Mouse (Mus musculus) cerebellum, postnatal 10 days (tissue): ENCODE data around the gene Blm.
"Not testable (repeated sequence)": the region's sequence is repeated elsewhere in the genome, so short reads cannot be mapped to it uniquely, and the experiment has no call there.

ENCODE experiments used
- DNase-seq, 2 experiments: peaks; one replicate each; pipeline ENCODE4 v3.0.0; 2021; ENCODE audit warnings: mixed read lengths in 2 of 2

Gene Blm

DNA sequence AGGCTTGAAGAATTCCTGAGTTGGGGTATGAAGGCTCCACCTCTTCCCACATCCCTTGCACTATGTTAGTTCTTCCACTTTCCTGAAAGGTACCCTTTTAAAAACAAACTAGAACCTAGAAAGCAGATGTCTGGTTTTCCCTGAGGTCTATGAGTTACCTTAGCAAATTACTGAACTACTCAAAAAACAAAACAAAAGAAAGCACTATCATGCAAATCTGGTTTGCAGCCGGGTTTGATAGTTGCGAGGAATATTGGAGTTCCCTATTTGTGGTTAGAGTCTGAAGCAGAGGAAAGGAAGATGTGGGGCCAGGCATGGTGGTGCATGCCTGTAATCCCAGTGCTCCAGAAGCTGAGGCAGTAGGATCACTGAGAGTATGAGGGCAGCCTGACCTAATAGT is 4.3 kb downstream of the Blm start:
- DNase-seq: no peak

DNA sequence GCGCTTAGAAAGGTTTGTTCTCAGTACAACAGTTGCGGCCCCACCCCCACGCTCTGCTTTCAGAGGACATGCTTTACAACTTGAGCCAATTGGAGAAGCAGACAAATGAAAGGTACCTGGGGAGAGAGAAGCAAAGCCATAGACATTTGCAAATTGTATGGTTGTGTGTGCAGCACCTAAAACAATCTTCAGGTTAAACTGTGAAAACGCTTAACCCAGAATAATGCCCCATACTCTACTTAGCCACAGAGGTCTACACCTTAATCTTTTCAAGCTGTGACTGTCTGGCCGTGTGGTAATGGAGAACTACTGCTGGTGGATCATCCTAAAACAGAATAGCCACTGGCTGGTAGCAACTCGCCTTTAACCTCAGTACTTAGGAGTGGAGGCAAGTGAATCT is 8.2 kb downstream of the Blm start:
- DNase-seq: no peak

DNA sequence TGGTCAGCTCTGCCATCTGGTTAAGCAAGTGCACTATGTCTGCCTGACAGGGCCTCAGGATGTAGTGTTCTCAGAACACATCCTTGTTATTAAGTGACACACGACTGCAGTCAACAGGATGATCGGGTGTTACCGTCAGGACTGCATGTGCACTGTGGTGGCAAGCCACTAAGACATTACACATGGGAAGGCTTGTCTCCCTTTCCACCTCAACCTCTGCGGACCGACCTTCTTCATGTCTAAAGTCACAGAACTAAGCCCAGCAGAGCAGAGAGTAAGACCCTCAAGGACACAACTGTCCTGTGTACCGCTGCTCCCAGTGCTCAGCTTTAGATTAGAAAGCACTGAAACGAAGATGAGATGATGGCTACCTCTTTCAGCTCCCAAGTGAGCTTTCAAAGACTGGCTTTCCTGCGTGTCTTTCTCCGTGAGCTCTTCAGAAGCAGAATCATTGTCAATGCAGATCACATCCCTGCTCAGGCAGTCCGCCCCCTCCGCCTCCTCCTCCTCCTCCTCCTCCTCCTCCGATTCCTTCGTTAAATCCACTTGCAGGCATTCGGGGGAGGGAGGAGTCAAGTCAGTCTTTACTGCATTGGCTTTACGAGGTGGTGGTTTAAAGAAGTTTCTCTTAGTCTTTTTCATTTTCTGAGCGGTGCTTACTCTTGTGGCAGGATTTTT is 22.4 kb downstream of the Blm start:
- no peak for DNase-seq

DNA sequence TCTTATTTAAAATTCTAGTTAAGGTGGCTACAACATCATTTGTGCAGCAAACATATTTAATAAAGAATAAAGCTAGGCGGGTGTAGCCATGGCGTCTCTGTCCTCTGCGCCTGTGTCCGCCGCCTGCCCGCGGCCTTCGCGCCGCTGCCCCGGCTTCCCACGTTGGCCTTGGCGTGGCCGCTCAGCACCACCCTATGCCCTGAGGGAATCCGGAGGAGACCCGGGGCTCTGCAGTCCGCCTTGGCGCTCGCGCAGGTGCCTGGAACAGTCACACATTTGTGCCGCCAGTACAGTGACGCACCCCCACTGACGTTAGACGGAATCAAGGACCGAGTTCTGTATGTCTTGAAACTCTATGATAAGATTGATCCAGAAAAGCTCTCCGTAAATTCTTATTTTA is 27.2 kb downstream of the Blm start:
- not testable (repeated sequence) for DNase-seq

DNA sequence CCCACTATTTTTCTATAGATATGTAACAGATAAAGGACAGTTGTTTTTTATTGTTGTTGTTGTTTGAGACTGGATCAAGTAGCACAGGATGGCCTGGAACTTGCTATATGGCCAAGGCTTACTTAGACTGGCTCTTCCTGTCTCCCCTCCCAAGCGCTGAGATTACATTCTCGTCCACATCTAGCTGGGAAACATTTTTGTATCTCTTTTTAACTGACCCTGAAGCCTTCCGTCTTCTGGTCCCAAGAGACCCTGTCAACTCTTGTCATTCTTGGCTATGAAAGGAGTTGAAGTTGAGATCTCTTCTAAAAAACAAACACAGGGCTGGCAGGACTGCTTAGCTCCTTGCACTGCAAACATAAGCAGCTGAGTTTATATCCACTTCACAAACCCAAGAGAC is 28.9 kb downstream of the Blm start:
- no peak for DNase-seq

DNA sequence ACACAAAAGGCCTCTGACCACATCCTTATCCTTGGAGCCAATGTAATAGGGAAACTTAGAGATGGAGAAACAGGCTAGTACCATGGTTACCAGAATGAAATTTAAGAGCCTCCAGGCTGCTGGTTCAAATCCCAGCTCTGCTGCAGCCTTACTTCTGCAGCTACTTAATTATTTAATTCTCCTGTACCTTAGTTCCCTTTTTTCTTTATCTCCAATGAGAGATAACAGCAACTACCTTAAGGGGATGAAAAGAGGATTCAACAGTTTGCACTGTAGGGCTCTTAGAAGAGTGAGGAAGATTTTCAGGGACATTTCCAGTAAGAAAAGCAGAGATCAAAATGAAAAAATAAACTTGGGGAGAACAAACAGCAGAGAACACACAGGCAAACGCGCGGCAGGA is 30.0 kb downstream of the Blm start:
- DNase-seq: no peak

DNA sequence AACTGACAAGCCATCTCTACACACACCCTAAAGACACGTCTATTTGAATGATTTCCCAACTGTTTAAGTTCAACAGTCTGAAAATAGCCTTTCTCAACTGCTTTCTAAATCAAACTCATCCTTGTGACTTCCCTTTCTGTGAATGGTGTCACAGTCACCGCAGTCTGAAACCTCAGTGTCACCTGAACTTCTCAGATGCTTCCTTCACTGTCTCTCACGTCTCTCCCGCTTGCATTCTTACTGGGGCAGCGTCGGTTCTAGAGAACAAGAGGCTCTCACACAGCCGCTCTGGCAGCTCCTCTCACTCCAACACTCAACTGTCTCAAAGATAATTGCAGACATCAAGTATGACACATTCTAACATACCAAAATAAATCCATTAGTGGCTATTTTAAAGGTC is 33.9 kb downstream of the Blm start:
- DNase-seq: no peak

DNA sequence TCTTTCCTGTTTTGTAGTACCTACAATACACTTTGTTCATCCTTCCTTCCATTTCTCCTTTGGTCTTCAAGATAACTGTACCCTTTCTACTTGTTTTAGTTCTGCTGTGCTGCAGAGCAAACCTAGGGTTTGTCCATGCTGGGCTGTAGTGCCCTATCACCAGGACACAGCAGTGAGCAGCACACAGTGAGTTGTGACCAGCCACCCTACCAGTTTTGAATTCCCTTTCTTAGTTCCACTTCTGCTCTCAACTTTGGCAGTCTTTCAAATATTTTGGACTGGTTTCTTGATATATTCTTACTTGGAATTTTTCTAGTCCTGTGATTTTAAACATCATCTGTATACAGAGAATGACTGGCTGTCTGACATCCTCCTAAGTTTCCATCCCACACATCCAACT is 34.8 kb downstream of the Blm start:
- DNase-seq: no peak

DNA sequence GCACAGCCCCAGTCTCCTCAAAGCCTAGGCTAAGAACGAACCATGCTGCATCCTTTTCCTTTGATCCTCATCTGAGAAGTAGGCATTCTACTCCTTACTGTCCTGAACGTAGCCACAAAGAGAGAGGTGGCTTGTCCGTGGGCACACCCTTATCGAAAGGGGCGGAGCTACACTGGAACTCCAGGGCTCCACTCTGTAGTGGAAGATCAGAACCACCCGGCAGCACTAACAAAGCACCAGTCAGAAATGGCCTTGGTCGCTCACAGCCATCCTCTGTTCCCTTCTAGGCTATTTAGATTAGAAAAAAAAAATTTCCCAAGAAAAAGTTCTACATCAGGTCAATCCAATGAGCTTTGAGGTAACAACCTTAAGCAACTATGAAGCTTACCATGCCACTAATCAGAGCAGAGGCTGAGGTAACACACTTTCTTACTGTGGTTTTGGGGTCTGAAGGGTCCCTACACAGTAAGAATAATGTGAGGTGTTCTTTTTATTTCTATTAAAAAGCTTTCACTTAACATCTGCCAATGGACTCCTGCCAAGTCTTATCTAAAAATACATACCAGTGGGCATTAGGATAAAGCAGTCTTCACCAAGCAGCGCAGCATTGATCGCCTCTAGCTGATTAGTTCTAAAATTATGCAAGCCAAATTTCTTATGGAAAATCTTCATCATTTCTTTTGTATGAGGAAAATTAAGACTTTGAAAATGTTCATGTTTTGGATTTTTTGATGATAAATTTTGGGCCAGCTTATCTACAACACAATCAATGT is 35.5 kb downstream of the Blm start:
- no peak for DNase-seq

DNA sequence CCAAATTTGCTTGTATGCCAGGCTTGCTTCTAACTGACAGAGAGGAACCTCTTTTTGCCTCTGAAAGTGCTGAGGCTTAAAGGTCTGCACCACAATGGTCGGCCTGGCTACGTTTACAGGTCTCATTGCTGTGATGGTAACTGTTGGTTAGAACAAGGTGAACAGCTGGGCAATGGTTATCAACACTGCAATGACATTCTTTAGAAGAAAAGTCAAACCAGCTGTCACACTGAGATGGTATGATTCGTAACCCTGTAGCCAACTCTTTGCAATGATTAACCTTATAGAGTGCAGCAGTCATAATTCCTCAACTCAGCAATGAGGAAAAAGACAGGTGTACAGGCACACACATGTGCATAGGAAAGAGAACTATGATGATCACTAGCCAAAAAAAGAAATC is 38.3 kb downstream of the Blm start:
- no peak for DNase-seq

DNA sequence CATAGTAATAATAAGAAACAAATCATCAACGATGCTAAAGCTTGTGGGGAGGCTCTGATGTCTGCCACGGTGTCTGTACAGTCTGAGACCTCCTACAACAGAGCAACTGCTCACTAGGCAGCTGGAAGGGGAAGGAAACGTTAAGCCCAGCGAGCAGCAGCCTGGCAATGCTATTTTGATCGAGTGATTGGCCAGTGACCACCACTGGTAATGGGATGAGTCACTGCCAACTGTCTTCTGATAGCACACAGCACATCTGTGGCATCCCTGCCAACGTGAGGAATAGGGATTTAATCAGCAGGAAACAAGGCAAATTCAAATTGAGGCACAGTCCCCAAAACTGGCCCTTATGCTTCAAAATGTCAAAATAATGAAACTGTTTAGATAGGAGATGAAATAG is 39.7 kb downstream of the Blm start:
- no peak for DNase-seq

DNA sequence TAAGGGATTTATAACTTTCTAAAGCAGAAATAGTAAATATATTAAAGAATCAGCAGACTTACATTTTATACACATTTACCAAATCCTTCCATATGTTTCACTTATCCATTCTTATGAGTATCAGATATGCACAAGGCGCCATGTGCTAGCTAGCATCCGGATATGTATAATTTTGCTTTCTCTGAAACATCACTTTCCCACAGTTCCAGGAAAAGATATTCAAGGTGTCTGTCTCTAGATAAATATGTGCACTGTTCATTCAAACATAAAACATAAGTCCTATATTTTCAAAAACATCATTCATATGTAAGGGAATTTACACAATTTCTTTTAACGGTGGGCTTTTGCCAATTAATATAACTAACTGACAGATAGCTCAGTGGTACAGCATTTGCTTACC is 42.9 kb downstream of the Blm start:
- DNase-seq: no peak

DNA sequence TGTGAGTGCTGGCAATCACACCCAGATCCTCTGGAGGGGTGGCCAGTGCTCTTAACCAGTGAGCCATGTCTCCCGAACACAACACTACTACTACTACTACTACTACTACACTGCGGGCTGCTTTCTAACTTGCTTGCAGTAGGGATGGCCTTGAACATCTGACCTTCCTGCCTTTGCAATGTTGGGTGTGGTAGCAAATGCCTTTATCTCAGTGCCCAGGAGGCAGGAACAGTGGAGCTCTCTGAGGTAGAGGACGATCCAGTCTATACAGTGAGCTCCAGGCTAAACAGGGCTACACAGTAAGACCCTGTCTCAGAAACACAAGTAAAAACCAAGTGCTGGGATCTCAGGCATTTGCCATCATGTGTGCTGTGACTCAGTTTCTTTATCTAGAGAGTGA is 43.8 kb downstream of the Blm start:
- DNase-seq: no peak

DNA sequence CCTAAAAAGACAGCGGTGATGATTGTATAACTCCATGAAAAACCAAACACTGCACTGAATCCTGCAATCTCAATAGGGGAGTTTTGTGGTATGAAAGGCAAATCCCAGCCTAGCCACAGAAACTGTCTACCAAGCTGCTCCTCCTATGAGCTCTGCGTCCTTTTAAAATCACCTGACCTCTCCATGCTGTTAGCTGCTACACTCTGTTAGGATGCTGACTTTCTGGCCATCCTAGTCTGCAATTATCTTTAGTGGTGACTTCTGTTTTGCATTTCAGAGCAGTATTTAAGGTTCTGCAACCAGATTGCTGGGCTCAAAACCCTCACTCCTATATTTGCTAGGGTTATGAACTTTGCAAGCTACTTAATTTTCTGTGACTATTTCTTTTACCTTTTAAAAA is 44.6 kb downstream of the Blm start:
- DNase-seq: no peak

DNA sequence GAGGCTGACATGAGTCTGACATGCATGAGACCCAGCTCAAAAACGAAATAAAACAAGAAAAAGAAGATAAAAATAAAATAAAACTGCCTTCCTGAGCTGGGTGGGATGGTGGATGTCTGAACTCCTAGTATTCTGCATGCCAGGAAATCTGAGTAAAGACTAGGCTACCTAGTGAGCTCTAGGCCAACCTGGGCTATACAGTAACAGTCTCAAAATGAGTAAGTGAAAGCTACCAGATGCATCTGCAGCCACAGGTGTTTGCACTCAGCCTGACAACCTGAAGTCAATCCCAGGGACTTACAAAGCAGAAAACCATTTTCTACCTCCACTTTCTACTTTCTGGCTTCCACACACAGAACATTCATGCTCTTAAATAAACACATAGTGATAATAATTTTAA is 45.5 kb downstream of the Blm start:
- DNase-seq: no peak

DNA sequence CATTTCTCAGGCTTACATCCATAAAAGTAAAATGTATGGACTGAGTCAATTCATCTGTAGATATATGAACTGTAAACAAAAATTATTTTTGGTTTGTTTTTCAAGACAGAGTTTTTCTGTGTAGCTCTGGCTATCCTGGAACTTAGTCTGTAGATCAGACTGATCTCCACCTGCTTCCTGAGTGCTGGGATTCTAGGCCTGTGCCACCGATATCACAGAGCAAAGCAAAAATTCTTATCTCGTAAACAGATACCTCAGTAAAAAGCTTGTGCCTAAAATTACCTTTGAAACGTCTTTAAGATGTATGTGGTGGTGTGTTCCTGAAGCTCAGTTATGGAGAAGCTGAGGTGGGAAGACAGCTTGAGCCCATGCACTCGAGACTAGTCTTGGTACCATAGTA is 47.7 kb downstream of the Blm start:
- DNase-seq: no peak

DNA sequence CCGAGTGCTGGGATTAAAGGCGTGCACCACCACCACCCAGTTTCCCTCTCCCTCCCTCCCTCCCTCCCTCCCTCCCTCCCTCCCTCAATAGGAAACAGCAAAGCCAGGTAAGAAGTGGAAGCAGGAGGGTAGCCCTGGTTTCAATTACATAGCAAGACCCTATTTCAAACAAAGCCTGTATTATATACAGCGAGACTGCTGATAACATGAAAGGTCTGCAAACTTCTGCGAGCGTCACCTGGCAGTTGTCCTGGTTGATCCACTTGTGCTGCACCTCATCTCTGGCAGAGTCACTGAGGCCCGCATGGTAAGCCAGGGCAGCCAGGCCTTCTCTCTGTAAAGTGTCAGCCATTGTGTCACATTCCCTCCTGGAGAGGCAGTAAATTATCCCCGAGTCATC is 54.8 kb downstream of the Blm start:
- no peak for DNase-seq

DNA sequence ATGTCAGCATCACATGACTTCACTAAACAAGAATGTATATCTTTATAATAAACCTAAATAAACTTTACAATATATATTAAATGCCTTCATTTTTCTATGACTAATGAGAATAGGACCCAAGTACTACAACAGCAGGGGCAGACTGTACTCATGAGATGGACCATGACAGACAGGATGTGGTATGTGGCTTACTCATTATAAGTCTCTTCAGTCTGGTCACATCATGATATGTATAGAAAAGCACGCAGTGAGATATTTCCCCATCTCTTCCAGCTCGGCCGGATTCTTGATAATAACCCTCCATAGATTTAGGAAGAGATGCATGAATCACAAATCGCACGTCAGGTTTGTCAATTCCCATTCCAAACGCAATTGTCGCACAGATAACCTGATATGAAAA is 61.1 kb downstream of the Blm start:
- no peak for DNase-seq

DNA sequence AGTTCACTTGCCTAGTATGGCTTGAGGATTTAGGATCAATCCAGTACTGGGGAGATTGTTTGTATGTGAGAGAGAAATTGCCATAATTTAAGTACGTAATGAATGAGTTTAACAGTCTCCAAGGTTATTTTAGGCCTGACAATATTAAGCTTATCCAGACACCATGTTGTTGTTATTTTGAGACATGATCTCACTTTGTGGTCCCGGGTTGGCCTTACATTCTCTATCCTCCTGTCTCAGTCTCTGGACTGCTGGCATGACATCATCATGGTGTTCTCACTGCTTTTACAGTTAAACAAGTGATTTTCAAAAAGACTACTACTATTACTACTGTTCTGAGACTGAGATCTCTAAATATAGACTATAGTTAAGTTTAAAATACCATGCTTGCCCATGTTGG is 66.1 kb downstream of the Blm start:
- no peak for DNase-seq

DNA sequence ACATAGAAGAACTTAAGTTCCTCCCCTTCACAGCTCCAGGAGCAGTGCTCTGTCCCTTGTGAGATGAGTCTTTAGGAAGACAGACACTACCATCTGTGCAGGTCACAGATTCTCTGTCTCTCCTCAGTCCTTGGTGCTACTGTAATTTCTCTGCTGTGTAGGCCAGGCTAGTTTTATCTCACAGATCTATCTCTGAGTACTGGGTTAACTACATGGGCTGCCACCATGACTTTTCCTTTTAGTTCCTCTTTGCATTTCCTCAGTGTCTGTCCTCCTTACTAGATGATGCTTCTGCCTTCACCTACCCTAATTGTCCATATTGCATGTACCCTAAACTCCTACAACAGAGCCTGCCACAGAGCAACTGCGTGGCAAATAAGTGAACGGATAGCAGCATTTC is 67.6 kb downstream of the Blm start:
- DNase-seq: no peak

DNA sequence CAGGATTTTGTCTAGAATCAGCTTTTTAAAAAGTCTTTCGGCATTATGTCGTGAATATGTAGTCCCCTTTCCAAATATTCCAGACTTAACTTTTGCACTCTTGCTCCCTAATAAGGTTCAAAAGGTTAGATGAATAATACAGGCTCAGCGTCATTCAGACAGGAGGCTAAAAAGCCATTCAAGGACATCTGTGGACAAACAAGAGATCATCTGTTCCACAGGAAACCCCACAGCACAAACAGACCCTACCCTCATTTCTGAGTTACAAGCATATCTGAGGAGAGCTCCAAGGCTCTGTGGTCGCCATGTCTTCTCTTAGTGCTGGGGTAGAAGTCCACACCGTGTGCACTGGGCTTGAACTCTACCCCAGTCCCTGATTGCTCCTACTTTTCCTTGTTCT is 70.1 kb downstream of the Blm start:
- no peak for DNase-seq

DNA sequence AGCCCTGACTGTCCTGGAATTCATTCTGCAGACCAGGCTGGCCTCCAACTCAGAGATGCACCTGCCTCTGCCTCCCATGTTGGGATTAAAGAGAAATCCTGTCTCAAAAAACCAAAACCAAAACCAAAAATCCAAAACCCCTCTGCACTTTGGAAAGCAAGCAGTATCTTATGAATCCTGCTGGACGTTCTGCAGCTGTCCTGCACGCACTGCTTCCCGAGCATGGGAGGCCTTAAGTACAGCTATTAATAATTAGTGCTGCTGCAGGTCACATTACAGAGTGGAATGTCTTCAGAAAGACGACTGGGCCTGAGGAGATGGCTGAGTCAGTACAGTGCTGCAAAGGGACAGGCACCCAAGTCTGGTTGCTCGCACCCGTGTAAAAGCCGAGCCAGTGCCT is 73.0 kb downstream of the Blm start:
- no peak for DNase-seq

DNA sequence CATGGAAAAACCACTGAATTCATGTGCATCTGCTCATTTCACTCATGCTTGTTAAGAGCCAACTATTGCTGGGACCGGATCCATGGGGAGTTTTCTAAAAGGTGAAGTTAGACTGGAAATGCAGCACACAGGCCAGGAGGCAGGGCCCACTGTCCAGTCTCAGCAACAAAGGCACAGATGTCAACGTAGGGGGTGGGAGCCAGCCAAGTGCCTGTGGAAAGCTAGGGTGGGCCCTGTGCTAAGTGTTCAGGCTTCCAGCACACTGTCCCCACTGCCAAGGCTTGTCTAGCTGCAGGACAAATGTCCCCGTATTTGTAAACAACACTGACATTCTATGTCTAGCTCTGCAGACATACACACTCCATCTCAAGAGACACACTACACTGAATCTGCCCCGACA is 74.0 kb downstream of the Blm start:
- peak in 1 of 2 experiments; percentile 55 for DNase-seq

DNA sequence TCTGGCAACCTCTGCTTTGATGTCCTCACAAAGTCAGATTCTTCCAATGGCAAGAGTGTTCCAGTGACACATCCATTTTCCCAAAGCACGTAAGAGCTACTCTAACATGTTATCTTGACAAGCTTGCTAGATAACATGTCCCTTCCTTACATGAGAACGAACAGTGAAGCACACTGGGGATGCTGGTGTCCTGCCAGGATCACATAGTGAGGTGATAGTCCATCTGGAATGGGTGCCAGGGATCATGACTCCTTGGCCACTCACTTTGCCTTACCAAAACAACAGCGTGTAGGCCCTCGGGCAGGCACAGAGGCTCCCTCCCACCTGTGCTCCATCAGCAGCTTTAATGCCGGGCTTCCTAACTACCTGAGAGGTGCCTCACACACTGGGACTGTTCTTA is 74.7 kb downstream of the Blm start:
- DNase-seq: no peak

DNA sequence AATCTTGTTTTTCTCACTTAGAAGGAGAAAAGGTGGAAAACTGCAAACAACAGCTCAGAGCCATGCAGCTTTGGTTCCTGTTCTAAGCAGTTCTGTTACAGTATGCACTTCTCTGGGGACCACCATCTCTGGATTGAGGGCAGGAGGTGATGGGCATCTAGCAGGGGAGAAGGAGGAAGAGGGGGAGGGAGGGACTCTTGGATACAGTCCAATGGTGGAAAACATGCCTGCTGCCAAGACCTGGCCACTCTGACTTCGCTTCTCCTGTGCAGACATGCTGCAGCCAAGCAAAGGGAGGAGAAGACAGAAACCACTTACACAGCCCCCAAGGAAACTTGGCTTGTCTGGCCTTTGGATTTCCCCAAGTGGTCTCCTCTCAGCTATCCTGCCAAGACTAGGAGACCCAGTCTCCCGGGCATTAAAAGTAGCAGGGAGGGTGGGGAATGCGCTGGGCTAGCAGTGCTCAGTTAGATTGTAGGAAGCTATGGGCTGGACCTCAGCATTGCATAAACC is 77.0 kb downstream of the Blm start:
- peak; percentile 59 to 61 for DNase-seq
